Mouse (Mus musculus) spleen, adult 2 months (tissue): ENCODE data around the gene Capn12. TPM values are rescaled to one million over a fixed set of nuclear protein-coding genes. Genes with fewer than 3 reads are reported as not detected.

ENCODE experiments used
- DNase-seq, 2 experiments: peaks; one replicate each; pipeline versions ENCODE4 v3.0.0 to v3.0.0-alpha.2; 2012 to 2021; ENCODE audit warnings: low spot score in 2 of 2, low read depth in 1 of 2
- H3K27ac ChIP-seq: fragments of 200-500 bp; 2 replicates; pipeline ENCODE4 v1.5.1; 2012; ENCODE audit warnings: low read length, inconsistent platforms; ENCODE audit not compliant: insufficient read depth
- H3K27me3 ChIP-seq: fragments of 200-500 bp; 2 replicates; pipeline ENCODE4 v1.6.1; 2012; ENCODE audit warnings: mild to moderate bottlenecking, moderate library complexity, low read length, inconsistent platforms; ENCODE audit not compliant: control insufficient read depth, insufficient read depth
- H3K36me3 ChIP-seq: fragments of 200-500 bp; 2 replicates; pipeline ENCODE4 v1.6.1; 2012; ENCODE audit warnings: mild to moderate bottlenecking, low read length, inconsistent platforms; ENCODE audit not compliant: control insufficient read depth, insufficient read depth
- H3K4me1 ChIP-seq: fragments of 200-500 bp; 2 replicates; pipeline ENCODE4 v1.6.1; 2011; ENCODE audit warnings: inconsistent platforms; ENCODE audit not compliant: control insufficient read depth, insufficient read depth, insufficient read length
- H3K4me3 ChIP-seq: fragments of 200-500 bp; 2 replicates; pipeline ENCODE4 v1.5.1; 2011; ENCODE audit warnings: mild to moderate bottlenecking, inconsistent platforms; ENCODE audit not compliant: insufficient read depth, insufficient read length; ENCODE audit errors: extremely low read depth
- CTCF ChIP-seq: fragments of 200-500 bp; IDR thresholded peaks from 2 replicates; pipeline ENCODE4 v1.5.1; 2011; ENCODE audit warnings: mild to moderate bottlenecking, inconsistent platforms; ENCODE audit not compliant: insufficient read depth, insufficient read length, insufficient replicate concordance; ENCODE audit errors: extremely low read depth
- POLR2A ChIP-seq: fragments of 200-500 bp; IDR thresholded peaks from 2 replicates; pipeline ENCODE4 v1.6.1; 2011; ENCODE audit warnings: low read depth, low read length, inconsistent platforms
- WGBS: fragments of 180-500 bp; shearing (Covaris S2); methylation state at CpG from one replicate; pipeline ENCODE4 v1.1.7; 2018; 5-methylcytosine and 5-hydroxymethylcytosine counted together
- polyA plus RNA-seq: library from polyadenylated mRNA; depleted of rRNA; stranded (reverse); fragments of >200 nt; gene quantifications from 2 replicates; pipeline ENCODE4 v1.2.3, GENCODE M21; 2012

Gene Capn12
- polyA plus RNA-seq, 1 experiment, result 0.13 TPM

- H3K4me1 ChIP-seq, result peaks cover 3% of the 10 kb centered on the region
- DNase-seq, result no peak
- TF ChIP-seq CTCF (no peak), POLR2A (no peak)
- H3K27me3 ChIP-seq, result peaks cover 3% of the 10 kb centered on the region; the same call in 1 of the 2 replicates
- H3K36me3 ChIP-seq, result peaks cover 44% of the 10 kb centered on the region
- H3K27ac ChIP-seq, result no peak overlapping the region
- H3K4me3 ChIP-seq, result no peak overlapping the region
- WGBS, result 97% methylated on average over 17 of the region's 17 CpGs
These were observed 11.4 kb downstream of the Capn12 start for GRCm38 (mm10) chr7:28892601-28893000.

GRCm38 (mm10) chr7:28893643-28894265 lies 12.5 kb downstream of the Capn12 start:
- H3K4me3 ChIP-seq, result no peak overlapping the region
- H3K36me3 ChIP-seq, result peaks cover 55% of the 10 kb centered on the region
- H3K27me3 ChIP-seq, result no peaks in the 10 kb centered on the region
- WGBS, result 82% methylated on average over 7 of the region's 7 CpGs
- peaks cover 3% of the 10 kb centered on the region; the same call in 1 of the 2 replicates for H3K4me1 ChIP-seq
- H3K27ac ChIP-seq, result no peak overlapping the region
- no peak for DNase-seq
- TF ChIP-seq CTCF (peak; percentile 8; the same call in 1 of the 2 replicates), POLR2A (no peak)

GRCm38 (mm10) chr7:28894942-28895341 lies 13.7 kb downstream of the Capn12 start:
- Histone ChIP-seq H3K27me3 (no peaks in the 10 kb centered on the region), H3K36me3 (peaks cover 59% of the 10 kb centered on the region), H3K4me1 (no peaks in the 10 kb centered on the region; the same call in 1 of the 2 replicates), H3K27ac (no peak overlapping the region), H3K4me3 (no peak overlapping the region)
- 82% methylated on average over 5 of the region's 5 CpGs for WGBS
- no peak for DNase-seq
- no peak for TF ChIP-seq POLR2A
- no peak for TF ChIP-seq CTCF

- H3K4me1 ChIP-seq, result no peaks in the 10 kb centered on the region
These were observed 16.4 kb downstream of the Capn12 start for GRCm38 (mm10) chr7:28897661-28898060.

GRCm38 (mm10) chr7:28899972-28900371 lies 18.8 kb downstream of the Capn12 start:
- H3K27ac ChIP-seq, result no peak overlapping the region
- no peak overlapping the region for H3K4me3 ChIP-seq
- WGBS, result 91% methylated on average over 4 of the region's 4 CpGs
- H3K4me1 ChIP-seq, result no peaks in the 10 kb centered on the region
- TF ChIP-seq CTCF, result no peak
- TF ChIP-seq POLR2A, result no peak
- DNase-seq, result no peak
- peaks cover 72% of the 10 kb centered on the region for H3K36me3 ChIP-seq
- no peaks in the 10 kb centered on the region for H3K27me3 ChIP-seq

More at GRCm38 (mm10) chr7:28897661-28898060, 16.4 kb downstream of the Capn12 start:
- no peaks in the 10 kb centered on the region for H3K27me3 ChIP-seq
- H3K27ac ChIP-seq, result no peak overlapping the region
- no peak for DNase-seq
- TF ChIP-seq CTCF, result no peak
- no peak for TF ChIP-seq POLR2A
- 94% methylated on average over 6 of the region's 6 CpGs for WGBS
- no peak overlapping the region for H3K4me3 ChIP-seq
- peaks cover 68% of the 10 kb centered on the region for H3K36me3 ChIP-seq

GRCm38 (mm10) chr7:28901311-28902125 lies 20.3 kb downstream of the Capn12 start:
- 94% methylated on average over 13 of the region's 13 CpGs for WGBS
- Histone ChIP-seq H3K27me3 (no peaks in the 10 kb centered on the region), H3K36me3 (peaks cover 61% of the 10 kb centered on the region), H3K4me1 (no peaks in the 10 kb centered on the region), H3K4me3 (no peak overlapping the region), H3K27ac (no peak overlapping the region)
- DNase-seq, result no peak
- TF ChIP-seq POLR2A, result no peak
- TF ChIP-seq CTCF, result no peak

- WGBS, result 93% methylated on average over 6 of the region's 6 CpGs
These were observed 21.0 kb downstream of the Capn12 start for GRCm38 (mm10) chr7:28902180-28902579.

More at GRCm38 (mm10) chr7:28902180-28902579, 21.0 kb downstream of the Capn12 start:
- TF ChIP-seq CTCF, result no peak
- no peak for TF ChIP-seq POLR2A
- Histone ChIP-seq H3K27ac (no peak overlapping the region), H3K27me3 (no peaks in the 10 kb centered on the region), H3K4me1 (no peaks in the 10 kb centered on the region), H3K36me3 (peaks cover 61% of the 10 kb centered on the region), H3K4me3 (no peak overlapping the region)
- no peak for DNase-seq
